Mouse (Mus musculus): ENCODE results near the gene Xrcc5. TPM values are rescaled to one million over a fixed set of nuclear protein-coding genes. Genes with fewer than 3 reads are reported as not detected.

Gene Xrcc5
- total and polyA plus RNA-seq, 3 experiments: 53.4 to 83.5 (median 60.3) TPM

- Histone ChIP-seq H3K36me3 (replicated peaks in 1 of 2; ENCODE audit: control insufficient read depth in 1 of 2, insufficient read depth in 1 of 2, low read length in 1 of 2) (peaks cover 12 to 85% of the 10 kb centered on the region in 2 experiments), H3K9ac (ENCODE audit: insufficient read depth, low read depth) (no peak overlapping the region), H3K9me3 (replicated peaks; ENCODE audit: low read length) (no peaks in the 10 kb centered on the region), H3K27me3 (replicated peaks) (no peaks in the 10 kb centered on the region), H3K27ac (ENCODE audit: insufficient read depth, low read depth) (no peak overlapping the region), H3K4me1 (ENCODE audit: control insufficient read depth in 1 of 2, insufficient read depth in 2 of 2) (peaks cover 3 to 39% of the 10 kb centered on the region in 2 experiments; a peak in 3 of 4 replicates), H3K79me2 (replicated peaks; ENCODE audit: control insufficient read depth, extremely low read depth, insufficient read depth, poor library complexity, severe bottlenecking) (no peaks in the 10 kb centered on the region), H3K4me3 (replicated peaks in 1 of 3; ENCODE audit: low read depth in 2 of 3, low read length in 2 of 3, poor library complexity in 1 of 3) (no peak overlapping the region), H3K4me2 (ENCODE audit: insufficient read depth, low read depth, poor library complexity, severe bottlenecking) (no peak overlapping the region)
- TF ChIP-seq MAX (IDR thresholded peaks at IDR 0.05; ENCODE audit: low read length) (no peak), NRF1 (IDR thresholded peaks at IDR 0.05; ENCODE audit: low read depth, low read length) (no peak), MEF2A (IDR thresholded peaks at IDR 0.05; ENCODE audit: borderline replicate concordance, low read depth, low read length) (peak; percentile 48; the same call in 1 of the 2 replicates), MYC (IDR thresholded peaks at IDR 0.05; ENCODE audit: low read depth, low read length) (no peak), ETS1 (conservative IDR thresholded peaks at IDR 0.05; ENCODE audit: low read depth, low read length) (peak; percentile 41; the same call in 1 of the 2 replicates), EP300 (IDR thresholded peaks at IDR 0.05; ENCODE audit: low read length) (peak; percentile 17; the same call in 1 of the 2 replicates)
- DNase-seq (ENCODE audit: extremely low read depth): peak; percentile 69
- dilution Hi-C loops (cut with MboI; ENCODE audit: extremely low pct_ligation_motif_present, extremely low pct_unique_long_range_greater_than_20kb, low sequenced_read_pairs): no loop called here
- in situ Hi-C loops (cut with MboI; ENCODE audit: low pct_ligation_motif_present, low pct_unique_long_range_greater_than_20kb, low sequenced_read_pairs): no loop called here
Observed at GRCm38 (mm10) chr1:72360809-72361208, 53.6 kb downstream of the Xrcc5 start.

- no peak for DNase-seq (ENCODE audit: extremely low read depth)
- dilution Hi-C loops (cut with MboI; ENCODE audit: extremely low pct_ligation_motif_present, extremely low pct_unique_long_range_greater_than_20kb, low sequenced_read_pairs) (no loop called here), in situ Hi-C loops (cut with MboI; ENCODE audit: low pct_ligation_motif_present, low pct_unique_long_range_greater_than_20kb, low sequenced_read_pairs) (no loop called here)
- peaks cover 3 to 31% of the 10 kb centered on the region in 2 experiments; a peak in 3 of 4 replicates for H3K4me1 ChIP-seq (ENCODE audit: control insufficient read depth in 1 of 2, insufficient read depth in 2 of 2)
- H3K79me2 ChIP-seq (replicated peaks; ENCODE audit: control insufficient read depth, extremely low read depth, insufficient read depth, poor library complexity, severe bottlenecking): no peaks in the 10 kb centered on the region
- no peak overlapping the region for H3K4me3 ChIP-seq (replicated peaks in 1 of 3; ENCODE audit: low read depth in 2 of 3, low read length in 2 of 3, poor library complexity in 1 of 3)
- H3K36me3 ChIP-seq (replicated peaks in 1 of 2; ENCODE audit: control insufficient read depth in 1 of 2, insufficient read depth in 1 of 2, low read length in 1 of 2): peaks cover 8 to 75% of the 10 kb centered on the region in 2 experiments
- no peak overlapping the region for H3K4me2 ChIP-seq (ENCODE audit: insufficient read depth, low read depth, poor library complexity, severe bottlenecking)
- no peak overlapping the region for H3K27ac ChIP-seq (ENCODE audit: insufficient read depth, low read depth)
- TF ChIP-seq JUND (conservative IDR thresholded peaks at IDR 0.05; ENCODE audit: low read depth, low read length): no peak
- TF ChIP-seq ZKSCAN1 (IDR thresholded peaks at IDR 0.05; ENCODE audit: borderline replicate concordance, low read depth, low read length): no peak
- TF ChIP-seq ZC3H11A (IDR thresholded peaks at IDR 0.05; ENCODE audit: low read depth, low read length): no peak
- no peak for TF ChIP-seq EP300 (IDR thresholded peaks at IDR 0.05; ENCODE audit: low read length)
- H3K9me3 ChIP-seq (replicated peaks; ENCODE audit: low read length): no peaks in the 10 kb centered on the region
- H3K9ac ChIP-seq (ENCODE audit: insufficient read depth, low read depth): no peak overlapping the region
- H3K27me3 ChIP-seq (replicated peaks): no peaks in the 10 kb centered on the region
Observed at GRCm38 (mm10) chr1:72364661-72365060, 57.4 kb downstream of the Xrcc5 start.

GRCm38 (mm10) chr1:72372512-72372911, 65.3 kb downstream of the Xrcc5 start:
- Histone ChIP-seq H3K27ac (ENCODE audit: insufficient read depth, low read depth) (no peak overlapping the region), H3K4me1 (ENCODE audit: control insufficient read depth in 1 of 2, insufficient read depth in 2 of 2) (no peaks in the 10 kb centered on the region), H3K36me3 (replicated peaks in 1 of 2; ENCODE audit: control insufficient read depth in 1 of 2, insufficient read depth in 1 of 2, low read length in 1 of 2) (peaks cover 18 to 70% of the 10 kb centered on the region in 2 experiments), H3K4me3 (replicated peaks in 1 of 3; ENCODE audit: low read depth in 2 of 3, low read length in 2 of 3, poor library complexity in 1 of 3) (no peak overlapping the region), H3K9me3 (replicated peaks; ENCODE audit: low read length) (peaks cover 2% of the 10 kb centered on the region), H3K27me3 (replicated peaks) (no peaks in the 10 kb centered on the region), H3K9ac (ENCODE audit: insufficient read depth, low read depth) (no peak overlapping the region), H3K4me2 (ENCODE audit: insufficient read depth, low read depth, poor library complexity, severe bottlenecking) (no peak overlapping the region), H3K79me2 (replicated peaks; ENCODE audit: control insufficient read depth, extremely low read depth, insufficient read depth, poor library complexity, severe bottlenecking) (no peaks in the 10 kb centered on the region)
- TF ChIP-seq MAFK (IDR thresholded peaks at IDR 0.05; ENCODE audit: insufficient replicate concordance, low read length) (no peak), UBTF (IDR thresholded peaks at IDR 0.05; ENCODE audit: low read depth, low read length) (no peak), TBP (conservative IDR thresholded peaks at IDR 0.05; ENCODE audit: low read depth, low read length) (no peak), ZMIZ1 (IDR thresholded peaks at IDR 0.05; ENCODE audit: low read depth, low read length) (no peak), MAZ (IDR thresholded peaks at IDR 0.05; ENCODE audit: low read depth, low read length) (no peak), BHLHE40 (IDR thresholded peaks at IDR 0.05; ENCODE audit: low read depth, low read length) (no peak), RAD21 (IDR thresholded peaks at IDR 0.05; ENCODE audit: low read depth, low read length) (no peak), JUN (IDR thresholded peaks at IDR 0.05; ENCODE audit: insufficient read depth, low read depth, low read length) (no peak), JUND (conservative IDR thresholded peaks at IDR 0.05; ENCODE audit: low read depth, low read length) (no peak), KAT2A (IDR thresholded peaks at IDR 0.05; ENCODE audit: insufficient replicate concordance, low read length) (no peak), CHD1 (IDR thresholded peaks at IDR 0.05; ENCODE audit: low read depth, low read length) (no peak)
- no peak for DNase-seq (ENCODE audit: extremely low read depth)
- in situ Hi-C loops (cut with MboI; ENCODE audit: low pct_ligation_motif_present, low pct_unique_long_range_greater_than_20kb, low sequenced_read_pairs) (no loop called here), dilution Hi-C loops (cut with MboI; ENCODE audit: extremely low pct_ligation_motif_present, extremely low pct_unique_long_range_greater_than_20kb, low sequenced_read_pairs) (no loop called here)
